Mouse (Mus musculus) hindbrain, embryonic 15.5 days (tissue): ENCODE measurements around the gene Il17ra. TPM values are rescaled to one million over a fixed set of nuclear protein-coding genes. Genes with fewer than 3 reads are reported as not detected.

Experiments used
- ATAC-seq: fragments of 200-750 bp; cut with Nextera tagmentation; 2 replicates; pipeline ENCODE4 v1.8.0; 2017; ENCODE audit warnings: low read depth, moderate number of reproducible peaks, moderate TSS enrichment; ENCODE audit not compliant: low FRiP score
- H3K27ac ChIP-seq: fragments of 300-500 bp; sonication (generic); replicated peaks from 2 replicates; pipeline ENCODE4 v1.5.1; 2015; ENCODE audit warnings: mild to moderate bottlenecking, inconsistent platforms
- H3K27me3 ChIP-seq: fragments of 300-500 bp; sonication (generic); 2 replicates; pipeline ENCODE4 v1.6.1; 2015; ENCODE audit warnings: control low read depth, inconsistent platforms
- H3K36me3 ChIP-seq: fragments of 300-500 bp; sonication (generic); 2 replicates; pipeline ENCODE4 v1.6.1; 2015; ENCODE audit warnings: control low read depth, inconsistent platforms
- H3K4me1 ChIP-seq: fragments of 300-500 bp; sonication (generic); replicated peaks from 2 replicates; pipeline ENCODE4 v1.6.1; 2015; ENCODE audit warnings: control low read depth, inconsistent platforms
- H3K4me2 ChIP-seq: fragments of 300-500 bp; sonication (generic); 2 replicates; pipeline ENCODE4 v1.6.1; 2015; ENCODE audit warnings: moderate library complexity, mild to moderate bottlenecking, inconsistent platforms
- H3K4me3 ChIP-seq: fragments of 300-500 bp; sonication (generic); 2 replicates; pipeline ENCODE4 v1.5.1; 2015; ENCODE audit warnings: mild to moderate bottlenecking, inconsistent platforms
- H3K9ac ChIP-seq: fragments of 300-500 bp; sonication (generic); 2 replicates; pipeline ENCODE4 v1.6.1; 2015; ENCODE audit warnings: inconsistent platforms
- H3K9me3 ChIP-seq: fragments of 300-500 bp; sonication (generic); 2 replicates; pipeline ENCODE4 v1.6.1; 2016; ENCODE audit warnings: control low read depth, inconsistent platforms
- WGBS: fragments of 180-500 bp; shearing (Covaris S2); methylation state at CpG from one replicate; pipeline ENCODE4 v1.1.7; 2015; 5-methylcytosine and 5-hydroxymethylcytosine counted together
- polyA plus RNA-seq: library from polyadenylated mRNA; unstranded; fragments of >200 nt; fragmentation: Nextera tagmentation; extraction: Ambion mirVana; gene quantifications from 2 replicates; pipeline ENCODE4 v1.2.1, GENCODE M21; 2015

The Il17ra gene
- polyA plus RNA-seq, 1 experiment from 2014 or later: 5.7 TPM

DNA sequence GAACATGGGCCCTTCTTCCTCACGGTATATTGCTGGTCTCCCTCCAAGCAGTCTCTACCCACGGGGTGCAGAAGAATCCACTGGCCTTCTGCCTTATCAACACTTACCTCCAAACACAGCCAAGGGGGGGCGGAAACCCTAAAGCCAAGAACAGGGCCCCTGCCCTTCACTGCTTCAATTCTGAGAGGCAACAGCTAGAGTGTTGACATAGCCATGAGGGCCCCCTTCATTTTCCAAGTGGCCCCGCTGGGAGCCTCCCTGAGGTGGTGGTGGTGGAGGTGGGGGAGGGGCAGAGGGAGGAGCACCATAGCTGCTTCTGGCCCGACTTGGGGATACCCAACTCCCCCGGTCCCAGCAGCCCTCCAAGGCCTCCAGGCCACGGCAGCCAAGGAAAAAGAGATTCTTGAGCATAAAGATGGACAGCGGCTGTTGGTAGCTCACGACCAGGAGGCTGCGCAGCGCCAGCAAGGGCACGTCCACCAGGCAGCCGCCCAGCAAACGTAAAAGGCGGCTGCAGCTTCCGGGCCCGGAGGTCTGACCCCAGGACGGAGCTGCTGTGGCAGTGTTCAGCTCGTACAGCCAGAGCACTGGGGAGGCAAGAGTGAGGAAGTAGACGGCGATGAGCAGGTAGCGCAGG lies 28.9 kb downstream of the Il17ra start:
- ATAC-seq: no peak
- H3K27me3 ChIP-seq: no peaks in the 10 kb centered on the region
- H3K4me3 ChIP-seq: peak overlapping the region; percentile 90
- H3K27ac ChIP-seq: peak overlapping the region; percentile 97; the same call in 1 of the 2 replicates
- H3K9ac ChIP-seq: peak overlapping the region; percentile 87
- 10% methylated on average over 22 of the region's 22 CpGs for WGBS
- H3K4me1 ChIP-seq: peaks cover 62% of the 10 kb centered on the region
- H3K9me3 ChIP-seq: no peaks in the 10 kb centered on the region
- H3K36me3 ChIP-seq: no peaks in the 10 kb centered on the region
- peak overlapping the region; percentile 80 for H3K4me2 ChIP-seq

- Histone ChIP-seq H3K27me3 (no peaks in the 10 kb centered on the region), H3K9me3 (no peaks in the 10 kb centered on the region), H3K4me2 (peak overlapping the region; percentile 80), H3K9ac (peak overlapping the region; percentile 87), H3K4me1 (peaks cover 62% of the 10 kb centered on the region), H3K36me3 (no peaks in the 10 kb centered on the region), H3K4me3 (peak overlapping the region; percentile 90), H3K27ac (peak overlapping the region; percentile 97)
- under 1% methylated on average over 82 of the region's 95 CpGs for WGBS
- peak; percentile 23 for ATAC-seq
These were observed 29.7 kb downstream of the Il17ra start for GRCm38 (mm10) chr6:120492499-120493373.

GRCm38 (mm10) chr6:120493374-120494181 lies 30.5 kb downstream of the Il17ra start, which contains the start of gene Tmem121b:
Gene Tmem121b, minus strand, starts transcription at chr6:120493807.
- no peaks in the 10 kb centered on the region for H3K36me3 ChIP-seq
- H3K27ac ChIP-seq: peak within 1 kb of the TSS; percentile 97
- H3K4me2 ChIP-seq: peak within 1 kb of the TSS; percentile 80
- H3K4me3 ChIP-seq: peak within 1 kb of the TSS; percentile 90
- H3K9me3 ChIP-seq: no peaks in the 10 kb centered on the region
- peak within 1 kb of the TSS; percentile 87 for H3K9ac ChIP-seq
- H3K27me3 ChIP-seq: no peaks in the 10 kb centered on the region
- H3K4me1 ChIP-seq: peaks cover 62% of the 10 kb centered on the region
- ATAC-seq: peak; percentile 86
- WGBS: under 1% methylated on average over 53 of the region's 84 CpGs

GRCm38 (mm10) chr6:120496544-120496943 lies 33.5 kb downstream of the Il17ra start:
- Histone ChIP-seq H3K27me3 (no peaks in the 10 kb centered on the region), H3K9me3 (0 out of 2 replicates have a peak, but pooled peaks cover 3% of the 10 kb centered on the region), H3K9ac (no peak overlapping the region), H3K4me2 (no peak overlapping the region), H3K36me3 (no peaks in the 10 kb centered on the region), H3K4me1 (peaks cover 40% of the 10 kb centered on the region), H3K27ac (no peak overlapping the region), H3K4me3 (no peak overlapping the region)
- 34% methylated on average over 3 of the region's 3 CpGs for WGBS
- ATAC-seq: no peak

- no peaks in the 10 kb centered on the region for H3K27me3 ChIP-seq
- ATAC-seq: no peak
- no peak overlapping the region for H3K4me2 ChIP-seq
- no peak overlapping the region for H3K9ac ChIP-seq
- H3K4me1 ChIP-seq: no peaks in the 10 kb centered on the region
- WGBS: 72% methylated on average over 3 of the region's 3 CpGs
- peaks cover 9% of the 10 kb centered on the region; the same call in 1 of the 2 replicates for H3K36me3 ChIP-seq
- no peak overlapping the region for H3K27ac ChIP-seq
- 0 out of 2 replicates have a peak, but pooled peaks cover 3% of the 10 kb centered on the region for H3K9me3 ChIP-seq
- H3K4me3 ChIP-seq: no peak overlapping the region
These were observed 41.0 kb downstream of the Il17ra start for GRCm38 (mm10) chr6:120504051-120504450.

GRCm38 (mm10) chr6:120505531-120505930 lies 42.5 kb downstream of the Il17ra start:
- Histone ChIP-seq H3K4me1 (no peaks in the 10 kb centered on the region), H3K9ac (no peak overlapping the region), H3K36me3 (peaks cover 20% of the 10 kb centered on the region), H3K4me3 (no peak overlapping the region), H3K27ac (no peak overlapping the region), H3K4me2 (no peak overlapping the region), H3K9me3 (0 out of 2 replicates have a peak, but pooled peaks cover 2% of the 10 kb centered on the region), H3K27me3 (no peaks in the 10 kb centered on the region)
- 0 out of 2 replicates have a peak, but pooled peaks have one; percentile 33 for ATAC-seq
- WGBS: 50% methylated on average over 4 of the region's 4 CpGs

DNA sequence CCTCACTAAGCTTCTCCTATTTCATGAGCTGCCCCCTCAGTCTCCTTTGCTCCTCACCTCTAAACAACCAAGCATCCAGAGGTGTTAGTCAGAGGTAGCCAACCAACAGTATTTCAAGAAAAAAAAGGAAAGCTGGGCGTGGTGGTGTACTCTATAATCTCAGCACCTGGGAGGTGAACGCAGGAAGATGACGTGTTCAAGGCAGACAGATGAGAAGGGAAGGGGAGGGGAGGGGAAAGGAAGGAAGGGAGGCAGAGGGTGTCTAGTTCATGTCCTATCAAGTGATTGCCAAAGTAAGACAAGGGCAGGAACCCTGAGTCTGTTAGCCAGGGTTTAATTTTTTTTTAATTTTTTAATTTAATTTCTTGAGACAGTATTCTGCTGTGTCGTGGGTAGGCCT lies 45.6 kb downstream of the Il17ra start:
- no peak overlapping the region for H3K9ac ChIP-seq
- peaks cover 23% of the 10 kb centered on the region for H3K36me3 ChIP-seq
- no peaks in the 10 kb centered on the region for H3K9me3 ChIP-seq
- H3K4me3 ChIP-seq: no peak overlapping the region
- no peaks in the 10 kb centered on the region for H3K27me3 ChIP-seq
- no peak overlapping the region for H3K4me2 ChIP-seq
- 90% methylated on average over 4 of the region's 4 CpGs for WGBS
- no peak for ATAC-seq
- no peaks in the 10 kb centered on the region for H3K4me1 ChIP-seq
- H3K27ac ChIP-seq: no peak overlapping the region

DNA sequence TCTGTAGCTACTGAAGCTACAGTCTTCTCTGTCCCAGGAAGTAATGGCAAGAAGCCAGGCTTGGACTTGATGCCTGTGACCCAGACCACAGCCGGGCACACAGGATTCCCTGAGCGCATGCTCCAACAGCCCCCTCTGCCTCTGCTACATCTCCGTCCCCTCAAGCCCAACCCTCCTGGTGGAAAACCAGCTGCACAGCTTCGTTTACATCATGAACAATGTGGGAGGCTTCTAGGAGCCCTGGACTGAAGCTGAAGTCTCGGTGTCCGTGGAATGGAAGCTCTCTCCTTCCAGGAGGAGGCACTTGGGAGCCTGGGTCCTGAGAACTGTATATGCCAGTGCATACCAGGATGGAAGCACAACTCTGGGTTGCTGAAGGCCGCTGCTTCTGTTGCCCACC lies 46.9 kb downstream of the Il17ra start:
- WGBS: 84% methylated on average over 7 of the region's 7 CpGs
- Histone ChIP-seq H3K4me2 (no peak overlapping the region), H3K27ac (no peak overlapping the region), H3K9me3 (no peaks in the 10 kb centered on the region), H3K9ac (no peak overlapping the region), H3K4me3 (no peak overlapping the region), H3K4me1 (no peaks in the 10 kb centered on the region), H3K27me3 (no peaks in the 10 kb centered on the region), H3K36me3 (peaks cover 27% of the 10 kb centered on the region)
- ATAC-seq: no peak

- Histone ChIP-seq H3K27ac (no peak overlapping the region), H3K4me3 (no peak overlapping the region), H3K9ac (no peak overlapping the region), H3K4me1 (no peaks in the 10 kb centered on the region), H3K9me3 (no peaks in the 10 kb centered on the region), H3K4me2 (no peak overlapping the region), H3K27me3 (no peaks in the 10 kb centered on the region), H3K36me3 (peaks cover 27% of the 10 kb centered on the region)
- no peak for ATAC-seq
- WGBS: 93% methylated on average over 8 of the region's 8 CpGs
These were observed 47.4 kb downstream of the Il17ra start for GRCm38 (mm10) chr6:120510425-120510824.

- Histone ChIP-seq H3K27me3 (no peaks in the 10 kb centered on the region), H3K36me3 (peaks cover 27% of the 10 kb centered on the region), H3K9ac (no peak overlapping the region), H3K4me1 (no peaks in the 10 kb centered on the region), H3K4me3 (no peak overlapping the region), H3K27ac (no peak overlapping the region), H3K4me2 (no peak overlapping the region), H3K9me3 (no peaks in the 10 kb centered on the region)
- 90% methylated on average over 6 of the region's 6 CpGs for WGBS
- ATAC-seq: no peak
These were observed 48.2 kb downstream of the Il17ra start for GRCm38 (mm10) chr6:120511212-120511611.

- Histone ChIP-seq H3K36me3 (peaks cover 17% of the 10 kb centered on the region), H3K4me1 (no peaks in the 10 kb centered on the region), H3K4me3 (no peak overlapping the region), H3K9me3 (no peaks in the 10 kb centered on the region), H3K9ac (no peak overlapping the region), H3K4me2 (no peak overlapping the region), H3K27me3 (no peaks in the 10 kb centered on the region), H3K27ac (no peak overlapping the region)
- WGBS: 94% methylated on average over 4 of the region's 4 CpGs
- ATAC-seq: no peak
These were observed 53.4 kb downstream of the Il17ra start for GRCm38 (mm10) chr6:120516422-120516821.
